ENCODE assay signal across 7 mouse cellular contexts in the genomic region with DNA sequence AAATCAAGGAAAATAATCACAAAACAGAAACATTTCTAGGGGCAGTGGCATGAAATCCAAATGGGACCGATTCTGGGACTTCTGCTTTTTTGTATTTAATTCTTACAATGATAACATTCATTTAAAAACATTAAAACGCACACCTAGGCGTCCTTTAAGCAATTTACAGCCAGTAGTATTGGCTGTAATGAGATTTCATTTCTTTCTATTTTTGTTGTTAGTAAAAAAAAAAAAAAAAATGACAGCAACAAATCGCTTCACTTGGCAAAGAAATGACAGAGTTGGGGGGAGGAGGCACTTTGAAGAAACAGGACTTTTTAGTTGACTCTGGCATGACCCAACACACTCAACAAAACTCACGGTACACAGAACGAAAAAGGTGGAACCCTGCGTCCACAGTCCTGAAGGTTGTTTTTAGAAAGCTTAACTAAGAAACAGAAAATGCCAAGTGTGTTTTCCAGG. TPM values are rescaled to one million over a fixed set of nuclear protein-coding genes. Genes with fewer than 3 reads are reported as not detected.
DNase-seq lines count a peak whose midpoint lies in the region; ATAC-seq and TF ChIP-seq lines count a peak whose summit lies in the region.

No protein-coding gene starts in this region.

- peak overlapping the region; percentile 84 for H3K4me3 ChIP-seq in spleen, adult 2 months (ENCODE audit: extremely low read depth, insufficient read depth, insufficient read length)
- H3K4me3 ChIP-seq in forebrain, embryonic 12.5 days (replicated peaks), result peak overlapping the region; percentile 89
- H3K4me3 ChIP-seq in liver, embryonic 14.5 days (ENCODE audit: insufficient read depth in 1 of 2, low read depth in 2 of 2, low read length in 2 of 2), result peak overlapping the region; percentile 95 to 97

- WGBS in spleen, adult 2 months, result 4% methylated on average over 7 of the region's 7 CpGs
- WGBS in forebrain, embryonic 12.5 days, result 21% methylated on average over 7 of the region's 7 CpGs
- WGBS in liver, embryonic 14.5 days (ENCODE audit: insufficient replicate concordance), result 8% methylated on average over 7 of the region's 7 CpGs

- TF ChIP-seq EP300 in liver, embryonic 14.5 days (IDR thresholded peaks at IDR 0.05; ENCODE audit: low read depth), result no peak

- peak overlapping the region; percentile 93 for H3K4me2 ChIP-seq in forebrain, embryonic 12.5 days
- peak overlapping the region; percentile 75 for H3K4me2 ChIP-seq in liver, embryonic 14.5 days (ENCODE audit: low read depth)

- H3K9ac ChIP-seq in forebrain, embryonic 12.5 days, result peak overlapping the region; percentile 77
- H3K9ac ChIP-seq in liver, embryonic 14.5 days (replicated peaks), result peak overlapping the region; percentile 99

- no peaks in the 10 kb centered on the region for H3K27me3 ChIP-seq in spleen, adult 2 months (ENCODE audit: control insufficient read depth, insufficient read depth, low read length)
- H3K27me3 ChIP-seq in forebrain, embryonic 12.5 days, result no peaks in the 10 kb centered on the region
- no peaks in the 10 kb centered on the region for H3K27me3 ChIP-seq in liver, embryonic 14.5 days (ENCODE audit: control insufficient read depth, insufficient read depth, low read length)

- H3K9me3 ChIP-seq in forebrain, embryonic 12.5 days, result no peaks in the 10 kb centered on the region
- H3K9me3 ChIP-seq in liver, embryonic 14.5 days (ENCODE audit: control insufficient read depth, low read length), result no peaks in the 10 kb centered on the region

- TF ChIP-seq CTCF in spleen, adult 2 months (IDR thresholded peaks at IDR 0.05; ENCODE audit: extremely low read depth, insufficient read depth, insufficient read length, insufficient replicate concordance), result no peak
- no peak for TF ChIP-seq CTCF in liver, embryonic 14.5 days (IDR thresholded peaks at IDR 0.05; ENCODE audit: low read depth)

- no peak for TF ChIP-seq POLR2A in spleen, adult 2 months (IDR thresholded peaks at IDR 0.05; ENCODE audit: low read depth, low read length)

- H3K36me3 ChIP-seq in spleen, adult 2 months (ENCODE audit: control insufficient read depth, insufficient read depth, low read length), result no peaks in the 10 kb centered on the region
- no peaks in the 10 kb centered on the region for H3K36me3 ChIP-seq in forebrain, embryonic 12.5 days (replicated peaks)
- no peaks in the 10 kb centered on the region for H3K36me3 ChIP-seq in liver, embryonic 14.5 days (replicated peaks; ENCODE audit: control insufficient read depth, insufficient read depth, low read depth)

- H3K4me1 ChIP-seq in spleen, adult 2 months (ENCODE audit: control insufficient read depth, insufficient read depth, insufficient read length), result no peaks in the 10 kb centered on the region
- peaks cover 15% of the 10 kb centered on the region for H3K4me1 ChIP-seq in forebrain, embryonic 12.5 days
- peaks cover 7 to 8% of the 10 kb centered on the region in 2 experiments; a peak in 3 of 4 replicates for H3K4me1 ChIP-seq in liver, embryonic 14.5 days (replicated peaks; ENCODE audit: control insufficient read depth in 2 of 2, insufficient read depth in 2 of 2, low read length in 1 of 2)

- no peak overlapping the region for H3K27ac ChIP-seq in spleen, adult 2 months (ENCODE audit: insufficient read depth, low read length)
- H3K27ac ChIP-seq in forebrain, embryonic 12.5 days, result no peak overlapping the region
- peak overlapping the region; percentile 92 for H3K27ac ChIP-seq in liver, embryonic 14.5 days

- no peak for DNase-seq in spleen, adult 2 months (ENCODE audit: low read depth in 1 of 2, low spot score in 2 of 2)
- no peak for DNase-seq in spleen, postnatal 4 days (ENCODE audit: low spot score in 2 of 2)
- DNase-seq in liver, embryonic 14.5 days (ENCODE audit: low read depth in 3 of 3, low spot score in 3 of 3), result no peak
- no peak for DNase-seq in frontal cortex, postnatal 36 days (ENCODE audit: low spot score in 2 of 2)
- DNase-seq in testis, postnatal 10 days (ENCODE audit: low spot score), result no peak
- no peak for DNase-seq in adrenal gland, adult 2 months

- ATAC-seq in forebrain, embryonic 12.5 days (ENCODE audit: low FRiP score), result no peak
- ATAC-seq in liver, embryonic 14.5 days (ENCODE audit: insufficient read depth), result no peak

RNA-seq across cellular contexts. Expression of a gene that starts 1.2 kb away (rescaled TPM):
- 9.7 and 10.4 TPM in 2 replicates for polyA plus RNA-seq in spleen, adult 2 months (2012; rRNA removed)
- polyA plus RNA-seq in forebrain, embryonic 12.5 days (2016; fragmentation: Nextera tagmentation; extraction: Ambion mirVana), result 8.8 and 9.9 TPM in 2 replicates
- 14.6 and 20.6 TPM in 2 replicates for polyA plus RNA-seq in liver, embryonic 14.5 days (2012; rRNA removed)
- polyA plus RNA-seq in liver, embryonic 14.5 days (2014; fragmentation: Nextera tagmentation; extraction: Ambion mirVana), result 13.5 and 15.2 TPM in 2 replicates
- total RNA-seq in adrenal gland, adult 2 months (2021), result 10 to 100 TPM; 31.7 to 34.3 TPM
- polyA plus RNA-seq in adrenal gland, adult 2 months (2012; rRNA removed), result 23.2 and 27.9 TPM in 2 replicates

RNA-seq across cellular contexts. Expression of a gene that starts 1.4 kb away (rescaled TPM):
- polyA plus RNA-seq in spleen, adult 2 months (2012; rRNA removed), result 21.6 and 28.6 TPM in 2 replicates
- 126 and 128 TPM in 2 replicates for polyA plus RNA-seq in forebrain, embryonic 12.5 days (2016; fragmentation: Nextera tagmentation; extraction: Ambion mirVana)
- 46.7 and 65.2 TPM in 2 replicates for polyA plus RNA-seq in liver, embryonic 14.5 days (2012; rRNA removed)
- polyA plus RNA-seq in liver, embryonic 14.5 days (2014; fragmentation: Nextera tagmentation; extraction: Ambion mirVana), result 270 and 275 TPM in 2 replicates
- 100 to 1,000 TPM; 166 to 287 TPM for total RNA-seq in adrenal gland, adult 2 months (2021)
- 194 and 215 TPM in 2 replicates for polyA plus RNA-seq in adrenal gland, adult 2 months (2012; rRNA removed)

RNA-seq across cellular contexts. Expression of a gene that starts 25.9 kb away (rescaled TPM):
- polyA plus RNA-seq in spleen, adult 2 months (2012; rRNA removed), result 0.06 TPM in 1 of 2 replicates, not detected in the other
- 0.17 TPM in 2 replicates for polyA plus RNA-seq in forebrain, embryonic 12.5 days (2016; fragmentation: Nextera tagmentation; extraction: Ambion mirVana)
- polyA plus RNA-seq in liver, embryonic 14.5 days (2012; rRNA removed), result 0.01 and 0.08 TPM in 2 replicates
- 0.21 TPM in 1 of 2 replicates, not detected in the other for polyA plus RNA-seq in liver, embryonic 14.5 days (2014; fragmentation: Nextera tagmentation; extraction: Ambion mirVana)
- 1 to 10 TPM in 1 of 2 experiments, under 1 TPM in 1; 0.45 to 1.8 TPM for total RNA-seq in adrenal gland, adult 2 months (2021)
- 0.19 and 0.36 TPM in 2 replicates for polyA plus RNA-seq in adrenal gland, adult 2 months (2012; rRNA removed)
